Mouse (Mus musculus) intestine, embryonic 16.5 days (tissue): ENCODE results near the gene Gm10065. TPM values are rescaled to one million over a fixed set of nuclear protein-coding genes. Genes with fewer than 3 reads are reported as not detected.
"Not testable (repeated sequence)": the region's sequence is repeated elsewhere in the genome, so short reads cannot be mapped to it uniquely, and the experiment has no call there.

Experiments used
- ATAC-seq: fragments of 200-750 bp; cut with Nextera tagmentation; 2 replicates; pipeline ENCODE4 v1.8.0; 2017; ENCODE audit warnings: moderate TSS enrichment, moderate library complexity
- H3K27ac ChIP-seq: fragments of 300-500 bp; sonication (generic); 2 replicates; pipeline ENCODE4 v1.5.1; 2014; ENCODE audit warnings: mild to moderate bottlenecking, low read length
- H3K27me3 ChIP-seq: fragments of 300-500 bp; sonication (generic); replicated peaks from 2 replicates; pipeline ENCODE4 v1.6.1; 2014; ENCODE audit warnings: low read length, control low read depth, mixed read lengths; ENCODE audit not compliant: control insufficient read depth, insufficient read depth
- H3K36me3 ChIP-seq: fragments of 300-500 bp; sonication (generic); 2 replicates; pipeline ENCODE4 v1.6.1; 2014; ENCODE audit warnings: low read length, control low read depth; ENCODE audit not compliant: control insufficient read depth, insufficient read depth
- H3K4me1 ChIP-seq: fragments of 300-500 bp; sonication (generic); 2 replicates; pipeline ENCODE4 v1.6.1; 2014; ENCODE audit warnings: low read length, control low read depth, mixed read lengths; ENCODE audit not compliant: control insufficient read depth, insufficient read depth
- H3K4me2 ChIP-seq: fragments of 300-500 bp; sonication (generic); 2 replicates; pipeline ENCODE4 v1.6.1; 2014; ENCODE audit warnings: low read depth, low read length, control low read depth
- H3K4me3 ChIP-seq: fragments of 300-500 bp; sonication (generic); 2 replicates; pipeline ENCODE4 v1.5.1; 2014; ENCODE audit warnings: mild to moderate bottlenecking, low read length
- H3K9ac ChIP-seq: fragments of 300-500 bp; sonication (generic); 2 replicates; pipeline ENCODE4 v1.6.1; 2014; ENCODE audit warnings: low read depth, low read length
- H3K9me3 ChIP-seq: fragments of 300-500 bp; sonication (generic); 2 replicates; pipeline ENCODE4 v1.6.1; 2016; ENCODE audit warnings: low read length, control low read depth; ENCODE audit not compliant: control insufficient read depth
- WGBS: fragments of 180-500 bp; shearing (Covaris S2); extraction: QIAGEN DNeasy Blood & Tissue Kit; methylation state at CpG from one replicate; pipeline ENCODE4 v1.1.7; 2014; 5-methylcytosine and 5-hydroxymethylcytosine counted together
- polyA plus RNA-seq: library from polyadenylated mRNA; unstranded; fragments of >200 nt; fragmentation: Nextera tagmentation; extraction: Ambion mirVana; gene quantifications from 2 replicates; pipeline ENCODE4 v1.2.1, GENCODE M21; 2015

Gene Gm10065
- polyA plus RNA-seq, result not detected in 2 replicates

DNA sequence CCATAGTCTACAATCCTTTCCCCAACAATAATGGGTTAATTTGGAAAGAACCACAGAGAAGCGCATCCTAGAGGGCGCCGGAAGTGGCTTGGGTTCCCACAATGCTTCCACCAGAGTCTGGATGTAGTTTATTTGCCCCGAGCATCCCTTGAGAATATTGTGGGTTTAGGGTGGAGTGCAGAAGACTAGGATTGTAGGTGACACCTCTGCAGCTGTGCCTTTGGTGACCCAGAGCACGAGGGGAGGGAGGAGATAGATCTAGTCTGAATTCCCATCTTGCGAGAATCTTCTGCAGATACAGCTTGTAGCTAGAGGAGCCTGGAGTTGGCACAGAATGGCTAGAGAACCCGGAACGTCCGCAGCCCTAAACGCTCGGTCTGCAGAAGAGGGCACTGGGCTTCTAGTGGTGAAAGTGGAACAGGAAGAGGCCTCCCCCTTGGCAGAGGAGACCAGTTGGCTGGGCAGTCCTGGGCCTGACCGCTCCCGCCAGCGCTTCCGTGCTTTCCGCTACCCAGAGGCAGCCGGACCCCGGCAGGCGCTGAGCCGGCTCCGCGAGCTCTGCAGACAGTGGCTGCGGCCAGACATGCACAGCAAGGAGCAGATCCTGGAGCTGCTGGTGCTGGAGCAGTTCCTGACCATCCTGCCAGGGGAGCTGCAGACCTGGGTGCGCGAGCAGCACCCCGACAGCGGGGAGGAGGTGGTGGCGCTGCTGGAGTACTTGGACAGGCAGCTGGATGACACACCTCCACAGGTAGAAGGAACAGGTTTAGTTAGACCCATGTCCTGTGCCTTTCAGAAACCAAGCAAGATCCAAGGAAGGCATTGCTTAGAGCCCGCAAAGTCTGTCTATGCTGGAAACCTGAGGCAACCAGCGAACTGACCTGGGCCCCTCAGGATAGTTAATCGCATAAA lies at the start of gene Gm10065, which contains the start of gene Zkscan4:
Gm10065 (minus strand) TSS at position 683 of the 912 bp plus-strand sequence.
Zkscan4 (plus strand) TSS at position 149 of the 912 bp plus-strand sequence.
- Histone ChIP-seq H3K9ac (peak within 1 kb of the TSS; percentile 73), H3K4me2 (peak within 1 kb of the TSS; percentile 72), H3K4me3 (peak within 1 kb of the TSS; percentile 67), H3K27ac (peak within 1 kb of the TSS; percentile 77)
- H3K4me1 ChIP-seq, H3K27me3 ChIP-seq, H3K9me3 ChIP-seq, H3K36me3 ChIP-seq: not testable (repeated sequence)
- WGBS, result 4% methylated on average over 31 of the region's 31 CpGs
- ATAC-seq, result peak; percentile 88

DNA sequence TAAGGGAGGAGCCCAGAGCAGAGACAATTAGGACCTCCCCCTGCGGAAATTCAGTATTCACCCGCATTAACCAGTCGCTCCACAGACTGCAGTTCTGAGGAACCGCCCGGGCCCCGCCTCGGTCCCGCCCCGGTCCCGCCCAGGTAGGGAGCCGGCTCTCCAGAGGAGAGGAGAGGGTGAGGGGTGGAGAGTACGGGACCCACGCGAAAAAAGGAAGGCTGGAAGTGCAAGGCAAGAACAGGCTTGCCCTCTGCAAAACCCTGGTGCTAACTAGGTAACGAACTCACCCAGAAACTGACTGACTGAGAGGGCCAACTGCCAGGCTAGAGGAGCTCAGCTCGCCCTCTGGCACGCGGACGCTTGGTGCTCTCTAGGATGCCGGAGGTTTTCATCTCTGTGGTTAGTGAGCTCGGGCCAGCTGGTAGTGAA lies 27.0 kb upstream of the Gm10065 start:
- H3K9me3 ChIP-seq, result no peaks in the 10 kb centered on the region
- WGBS, result under 1% methylated on average over 21 of the region's 21 CpGs
- H3K27me3 ChIP-seq, result no peaks in the 10 kb centered on the region
- H3K9ac ChIP-seq, result peak overlapping the region; percentile 82
- no peaks in the 10 kb centered on the region for H3K4me1 ChIP-seq
- H3K36me3 ChIP-seq, result no peaks in the 10 kb centered on the region
- H3K4me3 ChIP-seq, result peak overlapping the region; percentile 80
- ATAC-seq, result peak; percentile 100
- peak overlapping the region; percentile 63 for H3K4me2 ChIP-seq
- H3K27ac ChIP-seq, result peak overlapping the region; percentile 70

DNA sequence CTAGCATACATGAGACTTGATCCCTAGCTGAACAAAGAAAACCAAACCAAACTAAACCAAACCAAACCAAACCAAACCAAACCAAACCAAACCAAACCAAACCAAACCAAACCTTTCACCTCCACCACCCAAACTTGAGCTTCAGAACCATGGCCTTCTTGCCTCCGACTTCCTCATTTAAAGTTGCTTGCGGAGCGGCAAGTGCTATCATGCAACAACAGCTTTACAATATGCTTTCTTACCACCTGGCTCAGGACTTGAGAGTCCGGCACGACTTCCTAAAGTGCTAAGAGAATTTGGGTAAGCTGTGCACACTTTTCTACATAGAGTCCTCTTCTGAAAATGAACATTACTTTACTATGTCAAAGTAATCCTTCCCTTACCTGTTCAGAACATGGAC lies 23.1 kb upstream of the Gm10065 start:
- WGBS, result 91% methylated on average over 5 of the region's 5 CpGs
- no peaks in the 10 kb centered on the region for H3K9me3 ChIP-seq
- H3K4me1 ChIP-seq, result no peaks in the 10 kb centered on the region
- no peaks in the 10 kb centered on the region for H3K27me3 ChIP-seq
- H3K4me3 ChIP-seq, result no peak overlapping the region
- ATAC-seq, result no peak
- H3K4me2 ChIP-seq, result no peak overlapping the region
- H3K9ac ChIP-seq, result no peak overlapping the region
- H3K36me3 ChIP-seq, result no peaks in the 10 kb centered on the region
- H3K27ac ChIP-seq, result no peak overlapping the region

DNA sequence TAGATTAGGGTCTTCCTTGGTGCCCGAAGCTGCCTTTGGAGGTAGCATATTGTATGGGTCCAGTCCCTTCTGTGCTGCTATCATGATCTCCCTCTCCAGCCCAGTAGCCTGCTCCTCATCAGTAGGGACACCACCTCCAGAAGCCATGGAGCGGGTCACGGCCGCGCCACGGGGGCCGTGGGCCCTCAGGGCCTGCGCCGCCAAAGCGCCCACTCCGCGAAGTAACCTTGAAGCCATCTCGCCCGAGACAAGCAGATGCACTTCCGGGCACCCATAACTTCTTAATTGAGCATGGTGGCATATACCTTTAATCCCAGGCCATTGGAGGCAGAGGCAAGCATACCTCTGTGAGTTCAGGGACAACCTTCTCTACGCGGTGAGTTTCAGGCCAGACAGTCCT lies 21.9 kb upstream of the Gm10065 start, which contains the start of gene Gm11273:
Gm11273 (minus strand) TSS at position 237 of the 400 bp plus-strand sequence.
- not testable (repeated sequence) for H3K36me3 ChIP-seq, H3K4me2 ChIP-seq, H3K4me1 ChIP-seq, H3K9ac ChIP-seq, ATAC-seq, H3K27me3 ChIP-seq, H3K9me3 ChIP-seq, H3K4me3 ChIP-seq, H3K27ac ChIP-seq
- WGBS, result 92% methylated on average over 17 of the region's 17 CpGs

DNA sequence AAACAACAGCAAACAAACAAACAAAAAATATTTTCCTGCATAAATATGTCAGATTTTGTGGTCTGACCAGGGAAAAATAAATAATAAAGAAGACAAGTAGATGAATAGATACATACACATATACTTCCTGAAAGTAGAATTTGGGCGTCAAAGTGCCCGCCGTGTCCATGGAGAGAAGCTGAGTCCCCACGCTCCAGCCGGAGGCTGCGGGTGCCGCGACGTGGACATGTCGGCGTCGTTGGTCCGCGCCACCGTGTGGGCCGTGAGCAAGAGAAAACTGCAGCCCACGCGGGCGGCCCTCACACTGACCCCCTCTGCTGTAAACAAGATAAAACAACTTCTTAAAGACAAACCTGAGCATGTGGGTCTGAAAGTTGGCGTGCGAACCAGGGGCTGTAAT lies 15.8 kb upstream of the Gm10065 start, which contains the start of gene AK157302:
AK157302 (plus strand) TSS at position 144 of the 400 bp plus-strand sequence.
- H3K27me3 ChIP-seq, result no peaks in the 10 kb centered on the region
- H3K4me2 ChIP-seq, result no peak within 1 kb of the TSS
- no peaks in the 10 kb centered on the region for H3K9me3 ChIP-seq
- H3K36me3 ChIP-seq, result no peaks in the 10 kb centered on the region
- no peak for ATAC-seq
- H3K4me3 ChIP-seq, result no peak within 1 kb of the TSS
- H3K4me1 ChIP-seq, result no peaks in the 10 kb centered on the region
- 91% methylated on average over 21 of the region's 21 CpGs for WGBS
- H3K27ac ChIP-seq, result no peak within 1 kb of the TSS
- H3K9ac ChIP-seq, result no peak within 1 kb of the TSS

DNA sequence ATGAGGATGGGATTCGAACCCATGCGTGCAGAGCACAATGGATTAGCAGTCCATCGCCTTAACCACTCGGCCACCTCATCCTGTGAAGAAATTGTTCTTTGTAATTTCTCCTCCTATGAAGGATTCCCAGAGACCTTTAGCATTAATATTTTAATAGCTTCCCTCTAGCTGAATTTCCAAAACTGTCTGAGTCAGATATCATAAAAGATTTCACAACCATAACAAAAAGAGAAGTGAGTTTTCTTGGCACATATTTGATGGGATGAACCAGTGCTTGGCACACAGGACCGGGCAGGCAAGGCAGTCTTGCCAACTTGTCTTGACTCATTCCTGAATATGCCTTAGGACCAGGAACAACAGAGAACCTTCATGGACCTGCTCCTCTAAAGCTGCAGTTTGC lies 13.6 kb upstream of the Gm10065 start:
- H3K4me3 ChIP-seq, result no peak overlapping the region
- 94% methylated on average over 5 of the region's 5 CpGs for WGBS
- no peaks in the 10 kb centered on the region for H3K9me3 ChIP-seq
- no peaks in the 10 kb centered on the region for H3K27me3 ChIP-seq
- H3K27ac ChIP-seq, result no peak overlapping the region
- no peaks in the 10 kb centered on the region for H3K36me3 ChIP-seq
- H3K4me1 ChIP-seq, result no peaks in the 10 kb centered on the region
- no peak overlapping the region for H3K4me2 ChIP-seq
- no peak for ATAC-seq
- no peak overlapping the region for H3K9ac ChIP-seq

DNA sequence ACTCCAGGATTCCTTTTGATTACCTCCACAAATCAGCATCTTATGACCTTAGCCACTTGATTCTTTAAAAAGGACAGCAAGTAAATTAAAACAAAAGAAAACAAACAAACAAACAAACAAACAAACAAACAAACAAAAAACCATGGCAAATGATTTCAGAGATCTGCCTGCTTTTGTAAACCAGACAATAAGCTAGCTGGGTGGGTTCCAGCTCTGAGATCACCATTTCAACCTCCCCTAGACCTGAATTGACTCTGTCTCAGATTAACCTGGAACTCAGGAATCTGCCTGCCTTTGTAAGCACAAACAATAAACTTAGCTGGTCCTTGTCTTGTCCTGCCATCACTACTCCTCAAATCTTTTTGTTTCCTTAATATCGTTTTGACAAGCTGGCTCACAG lies 7.6 kb upstream of the Gm10065 start:
- H3K4me3 ChIP-seq, result no peak overlapping the region
- H3K36me3 ChIP-seq, result no peaks in the 10 kb centered on the region
- H3K4me1 ChIP-seq, result no peaks in the 10 kb centered on the region
- no peaks in the 10 kb centered on the region for H3K9me3 ChIP-seq
- no peaks in the 10 kb centered on the region for H3K27me3 ChIP-seq
- no peak overlapping the region for H3K4me2 ChIP-seq
- WGBS, result 91% methylated on average over 1 of the region's 1 CpGs
- ATAC-seq, result no peak
- no peak overlapping the region for H3K27ac ChIP-seq
- H3K9ac ChIP-seq, result no peak overlapping the region

DNA sequence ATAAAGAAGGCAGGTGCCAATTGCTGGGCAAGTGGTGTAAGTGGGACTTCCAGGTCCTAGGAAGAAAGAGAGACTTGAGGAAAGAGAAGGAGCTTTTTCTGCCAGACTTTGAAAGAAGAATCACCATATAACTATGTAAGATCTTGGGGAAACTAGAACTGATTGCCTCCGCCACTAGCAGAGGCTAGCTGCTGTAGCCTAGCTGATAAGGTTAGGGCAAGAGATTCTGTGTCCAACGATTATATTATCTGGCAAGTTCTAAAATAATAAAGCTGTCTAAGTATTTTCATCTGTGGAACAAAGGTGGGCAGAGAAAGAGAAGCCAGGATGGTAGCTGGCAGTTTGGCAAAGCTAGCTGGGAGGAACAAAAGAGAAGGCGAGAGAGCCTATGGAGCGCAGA lies 6.8 kb downstream of the Gm10065 start:
- 36% methylated on average over 4 of the region's 4 CpGs for WGBS
- Histone ChIP-seq H3K9ac (no peak overlapping the region), H3K9me3 (no peaks in the 10 kb centered on the region), H3K4me1 (0 out of 2 replicates have a peak, but pooled peaks cover 4% of the 10 kb centered on the region), H3K27me3 (no peaks in the 10 kb centered on the region), H3K27ac (no peak overlapping the region), H3K4me2 (no peak overlapping the region), H3K4me3 (no peak overlapping the region), H3K36me3 (no peaks in the 10 kb centered on the region)
- ATAC-seq, result no peak

DNA sequence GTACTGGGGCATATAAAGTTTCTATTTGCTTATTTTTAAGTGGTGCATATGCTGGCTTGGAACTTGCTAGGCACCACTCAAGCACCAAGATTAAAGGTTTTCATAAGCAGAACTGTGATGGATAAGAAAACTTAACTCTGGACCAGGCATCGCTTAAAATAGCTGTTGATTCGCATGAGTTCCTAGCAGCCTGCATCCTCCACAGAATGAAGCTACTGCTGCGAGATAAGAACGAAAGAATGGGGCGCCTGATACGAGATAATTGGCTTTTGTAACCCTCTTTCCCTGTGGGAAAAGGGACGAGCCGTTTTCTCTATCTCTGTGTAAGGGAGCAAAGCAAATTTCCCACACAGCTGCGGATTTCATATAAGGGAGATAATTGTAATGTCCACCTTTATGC lies 10.1 kb downstream of the Gm10065 start:
- H3K27ac ChIP-seq, result no peak overlapping the region
- no peak for ATAC-seq
- H3K27me3 ChIP-seq, result no peaks in the 10 kb centered on the region
- no peak overlapping the region for H3K4me3 ChIP-seq
- 37% methylated on average over 9 of the region's 9 CpGs for WGBS
- no peaks in the 10 kb centered on the region for H3K9me3 ChIP-seq
- H3K4me1 ChIP-seq, result 0 out of 2 replicates have a peak, but pooled peaks cover 4% of the 10 kb centered on the region
- H3K9ac ChIP-seq, result no peak overlapping the region
- H3K4me2 ChIP-seq, result peak overlapping the region; percentile 97; the same call in 1 of the 2 replicates
- no peaks in the 10 kb centered on the region for H3K36me3 ChIP-seq
